Mouse (Mus musculus): Measurements from ENCODE around the gene Bbx.

Gene Bbx

DNA sequence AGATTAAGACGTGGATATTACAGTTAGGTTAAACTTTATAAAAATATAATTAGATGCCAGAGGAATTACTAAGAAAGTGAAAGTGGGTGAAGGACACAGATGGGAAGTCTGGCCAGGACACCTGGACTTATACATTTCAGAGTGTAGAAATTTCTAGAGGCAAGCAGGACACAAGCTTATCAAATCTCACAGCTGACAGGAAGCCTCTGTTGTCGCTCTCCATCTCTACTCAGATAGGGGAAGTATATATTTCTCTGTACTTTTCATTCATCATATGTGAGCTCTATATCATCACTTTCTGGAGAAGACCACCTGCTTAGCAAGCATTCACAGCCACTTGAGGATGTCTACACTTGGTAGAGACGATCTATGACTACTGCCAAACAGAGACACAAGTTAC, 113.9 kb downstream of the Bbx start:
- in situ Hi-C loops (cut with MboI) = no loop called here

DNA sequence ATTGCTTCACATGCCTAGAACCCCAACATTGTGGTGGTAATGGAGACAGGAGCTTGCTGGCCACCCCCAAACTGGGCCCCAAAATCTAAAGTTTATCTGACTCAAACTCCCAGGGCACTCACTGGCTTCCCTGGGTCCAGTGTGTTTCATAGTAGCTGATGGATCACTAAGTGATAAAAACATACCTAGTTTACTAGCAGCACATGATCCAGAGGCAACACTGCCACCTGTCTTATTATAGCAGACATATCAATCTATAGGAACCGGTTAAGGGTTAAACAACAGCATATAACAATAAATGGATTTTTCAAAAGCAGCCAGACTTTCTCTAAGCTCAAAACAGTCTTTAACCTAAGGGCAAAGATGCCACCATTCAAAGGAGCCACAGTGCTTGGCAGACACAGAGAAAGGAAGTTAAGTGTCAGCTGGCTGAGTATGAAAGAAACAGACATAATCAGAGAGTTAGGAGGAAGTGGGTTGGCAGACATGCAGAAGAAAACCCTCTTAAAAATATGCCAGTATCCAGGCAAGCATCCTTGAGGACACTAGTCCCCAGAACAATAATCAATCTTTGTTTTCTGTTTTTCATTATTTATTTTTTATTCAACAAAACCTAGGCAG, 116.7 kb downstream of the Bbx start:
- in situ Hi-C loops (cut with MboI) = no loop called here

DNA sequence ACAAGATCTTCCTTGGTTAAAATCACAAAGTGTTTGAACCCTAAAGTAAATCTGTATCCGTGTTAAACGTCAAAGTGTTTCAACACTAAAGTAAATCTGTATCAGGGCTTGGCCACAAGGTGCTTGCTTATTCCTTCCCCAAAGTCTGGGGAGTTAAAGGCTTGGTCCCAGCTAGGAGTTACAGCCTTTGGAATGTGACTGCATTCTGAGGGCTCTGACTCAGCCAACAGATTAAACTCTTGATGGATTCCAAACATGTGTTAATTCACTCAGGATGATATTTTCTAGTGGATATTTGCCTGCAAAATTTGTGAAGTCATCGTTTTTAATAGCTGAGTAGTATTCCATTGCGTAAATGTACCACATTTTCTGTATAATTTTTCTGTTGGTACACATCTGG, 120.6 kb downstream of the Bbx start:
- in situ Hi-C loops (cut with MboI) = no loop called here

DNA sequence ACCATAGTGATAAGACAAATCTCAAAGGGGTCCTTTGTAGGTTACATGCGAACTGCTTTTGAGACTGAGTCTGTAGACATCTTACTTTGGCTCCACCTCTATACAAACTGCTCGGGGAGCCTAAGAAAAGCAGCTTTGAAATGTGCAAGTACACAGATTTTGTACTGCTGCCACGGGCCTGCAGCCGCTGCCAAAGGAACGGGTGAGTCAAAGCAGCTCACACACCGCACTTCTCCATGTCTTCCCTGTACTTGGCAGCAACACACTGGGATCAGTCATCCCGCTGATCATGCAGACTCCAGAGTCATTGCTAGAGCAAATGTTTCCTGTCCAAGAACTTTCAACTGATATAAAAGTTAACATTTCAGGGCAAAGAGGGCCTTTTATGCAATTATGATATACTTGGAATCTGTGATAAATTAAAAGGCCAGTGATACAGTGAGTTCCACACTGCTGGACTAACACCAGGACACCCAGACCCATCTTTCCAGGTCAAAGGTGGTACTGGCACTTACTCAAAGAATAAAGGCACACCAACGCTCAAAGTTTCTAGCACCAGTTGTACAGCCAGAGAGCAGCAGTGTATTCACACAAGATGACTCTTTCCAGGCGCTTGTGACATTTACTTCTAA, 122.7 kb downstream of the Bbx start:
- in situ Hi-C loops (cut with MboI) = no loop called here

DNA sequence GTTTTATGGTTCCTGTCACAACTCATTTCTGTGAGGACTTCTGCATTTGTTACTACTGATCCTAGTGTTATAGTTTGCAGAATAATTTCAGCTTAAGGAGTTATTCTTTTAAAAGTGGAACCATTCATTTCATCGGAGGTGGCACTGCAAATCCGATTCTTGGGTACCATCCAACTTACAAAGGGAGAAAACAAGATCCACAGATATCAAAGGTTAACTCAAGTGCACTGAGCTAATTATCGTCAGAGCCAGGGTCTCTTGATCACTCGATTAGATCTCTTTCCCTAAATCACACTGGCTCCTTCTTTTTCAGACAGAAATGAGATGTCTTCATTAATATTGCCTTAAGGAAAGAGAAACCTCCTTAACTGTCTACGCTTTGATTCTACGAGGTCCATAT, 123.9 kb downstream of the Bbx start:
- in situ Hi-C loops (cut with MboI) = no loop called here

DNA sequence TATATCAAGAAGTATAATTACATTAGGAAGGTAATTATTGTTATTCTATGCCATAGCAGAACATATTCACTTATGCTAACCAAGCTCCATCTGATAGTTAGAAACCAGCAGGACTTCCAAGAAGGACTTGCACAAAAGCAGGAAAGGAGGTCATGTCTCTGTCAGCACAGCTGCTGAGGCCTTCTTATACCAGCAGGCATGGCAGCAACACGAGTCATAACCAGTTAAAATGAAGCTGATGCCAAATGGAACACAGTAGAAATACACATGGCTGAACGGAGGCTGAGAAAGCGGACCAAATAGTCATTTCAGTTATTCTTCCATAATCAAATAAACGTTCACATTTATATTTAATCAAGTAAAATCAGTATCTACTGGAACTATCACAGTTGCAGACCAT, 125.0 kb downstream of the Bbx start:
- in situ Hi-C loops (cut with MboI) = no loop called here

DNA sequence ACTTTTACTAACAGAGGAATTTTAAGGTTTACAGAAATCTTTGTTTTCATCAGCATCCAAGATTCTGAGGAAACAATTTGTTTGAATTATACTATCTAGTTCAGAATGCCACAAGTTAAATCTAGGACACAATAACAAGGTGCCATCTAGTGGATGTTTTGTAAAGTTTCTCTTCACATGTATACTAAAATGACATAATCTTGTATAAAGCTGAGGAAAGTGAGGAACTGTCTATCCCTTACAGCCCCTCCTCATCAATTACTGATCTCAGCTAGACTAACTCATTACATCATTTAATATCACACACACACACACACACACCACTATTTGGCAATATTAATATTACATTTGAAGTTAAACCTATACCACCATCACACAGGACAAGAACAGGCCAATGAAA, 125.5 kb downstream of the Bbx start:
- in situ Hi-C loops (cut with MboI) = no loop called here

DNA sequence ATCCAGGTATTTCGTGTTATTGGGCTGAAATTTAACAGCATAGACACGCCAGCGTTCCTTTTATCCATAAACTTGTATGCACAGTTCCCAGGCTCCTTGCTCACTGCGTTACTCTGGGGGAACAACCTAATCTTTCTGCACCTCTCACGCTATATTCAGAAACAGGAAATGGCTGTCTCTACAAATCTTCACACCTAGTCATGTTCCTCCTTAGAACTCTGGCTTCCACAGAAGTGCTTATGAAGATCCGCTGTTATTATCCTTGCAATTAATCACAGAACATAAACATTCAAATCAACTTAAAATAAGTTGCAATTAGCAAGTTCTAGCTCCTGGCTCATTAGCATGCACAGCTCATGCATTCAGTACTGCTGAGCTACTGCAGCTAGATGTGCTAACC, 127.0 kb downstream of the Bbx start:
- in situ Hi-C loops (cut with MboI) = no loop called here

DNA sequence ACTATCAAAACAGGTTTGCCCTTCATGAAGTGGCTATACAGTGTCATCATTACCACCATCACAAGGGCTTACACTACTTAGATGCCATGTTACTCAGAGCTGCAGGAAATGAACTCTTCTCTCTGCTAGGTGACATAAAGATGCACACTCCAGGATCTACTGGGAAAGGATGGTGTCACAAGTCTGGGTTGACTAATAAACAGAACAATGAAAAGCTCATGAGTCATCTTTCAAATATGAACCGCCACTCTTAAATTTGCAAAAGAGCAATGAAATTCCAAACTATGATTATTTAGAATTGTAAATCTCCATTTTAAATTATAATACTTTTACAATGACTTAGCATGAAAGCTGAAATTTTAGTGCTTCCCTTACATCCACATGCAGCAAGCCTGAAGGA, 129.6 kb downstream of the Bbx start:
- in situ Hi-C loops (cut with MboI) = no loop called here

DNA sequence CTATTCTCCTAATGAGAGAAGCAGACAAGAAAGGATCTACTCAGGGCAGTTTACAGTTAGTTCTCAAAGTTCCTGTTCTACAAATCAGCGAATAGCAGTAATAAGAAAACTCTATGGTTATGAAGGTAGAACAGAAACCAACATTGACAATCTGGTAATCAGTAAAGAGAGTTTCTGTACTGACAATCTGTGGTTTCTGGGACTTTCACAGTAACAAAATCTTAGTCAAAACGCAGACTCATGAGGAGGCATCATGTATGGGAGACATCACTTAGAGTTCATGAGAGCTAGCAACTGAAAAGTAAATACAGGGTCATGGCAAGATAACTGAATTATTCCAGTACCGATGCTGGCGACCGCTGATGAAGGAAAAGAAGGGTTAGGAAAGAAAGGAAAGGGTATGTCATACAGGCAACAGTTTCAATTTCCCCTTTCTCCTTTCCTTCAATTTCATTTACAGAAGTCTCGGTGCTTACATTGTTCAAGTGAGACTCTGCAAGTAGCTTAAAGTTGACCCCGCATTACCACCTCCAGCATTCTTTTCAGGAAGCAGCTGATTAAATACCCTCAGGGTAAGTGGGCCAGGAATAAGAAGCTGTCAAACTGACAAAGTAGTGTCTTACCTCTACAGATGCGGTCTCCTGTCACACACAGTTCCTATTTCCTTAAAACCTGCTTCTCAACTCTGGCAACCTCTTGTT, 133.3 kb downstream of the Bbx start:
- in situ Hi-C loops (cut with MboI) = no loop called here

DNA sequence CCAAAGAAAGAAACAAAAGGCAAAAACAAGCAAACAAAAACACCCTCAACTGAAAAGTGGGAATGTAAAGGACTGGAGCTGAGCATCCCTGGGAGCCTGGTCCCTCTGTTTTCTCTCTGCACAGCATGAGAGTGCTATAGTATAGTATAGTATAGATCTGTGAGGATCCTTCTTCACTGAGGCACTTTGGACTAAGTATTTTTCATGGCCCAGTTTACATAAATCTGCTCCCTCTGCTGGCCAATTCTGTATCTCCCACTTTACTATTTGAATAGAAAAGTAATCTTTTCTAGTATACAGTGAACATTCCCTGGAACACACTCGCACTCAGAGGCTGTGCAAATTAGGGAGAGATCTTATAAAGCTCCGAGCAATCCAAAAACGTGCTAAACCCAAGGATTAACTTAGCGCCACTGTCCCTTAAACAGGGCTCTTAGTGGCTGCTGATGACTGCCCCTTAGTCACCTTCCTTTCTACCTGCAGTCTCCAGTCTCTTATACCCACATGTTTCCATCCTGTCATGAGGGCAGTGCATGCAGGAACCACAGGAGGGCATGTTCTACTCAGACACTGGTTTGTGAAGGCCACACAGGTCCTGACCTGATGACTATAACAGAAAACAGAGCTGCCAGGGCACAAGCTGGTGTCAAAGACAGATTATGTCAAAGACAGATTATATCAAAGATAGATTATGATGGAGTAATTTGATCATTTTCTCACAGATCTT, 138.5 kb downstream of the Bbx start:
- in situ Hi-C loops (cut with MboI) = no loop called here

DNA sequence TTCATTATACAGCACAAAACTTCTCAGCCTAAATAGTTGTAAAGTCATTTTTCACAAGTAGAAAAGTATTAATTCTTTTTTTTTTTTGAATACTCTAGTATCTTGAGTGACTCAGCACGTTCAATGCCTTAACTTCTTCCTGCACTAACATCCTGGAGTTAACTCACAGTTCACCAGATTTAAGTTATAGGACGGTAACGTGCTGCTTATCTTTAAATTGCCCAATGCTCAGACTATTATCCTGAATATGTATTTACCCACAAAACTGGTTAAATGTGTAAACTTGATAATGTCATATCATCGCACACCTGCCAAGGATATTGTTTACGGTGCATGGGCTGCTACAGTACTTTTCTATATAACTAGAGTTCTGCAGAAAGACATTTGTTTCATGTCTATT, 139.4 kb downstream of the Bbx start:
- in situ Hi-C loops (cut with MboI) = no loop called here

DNA sequence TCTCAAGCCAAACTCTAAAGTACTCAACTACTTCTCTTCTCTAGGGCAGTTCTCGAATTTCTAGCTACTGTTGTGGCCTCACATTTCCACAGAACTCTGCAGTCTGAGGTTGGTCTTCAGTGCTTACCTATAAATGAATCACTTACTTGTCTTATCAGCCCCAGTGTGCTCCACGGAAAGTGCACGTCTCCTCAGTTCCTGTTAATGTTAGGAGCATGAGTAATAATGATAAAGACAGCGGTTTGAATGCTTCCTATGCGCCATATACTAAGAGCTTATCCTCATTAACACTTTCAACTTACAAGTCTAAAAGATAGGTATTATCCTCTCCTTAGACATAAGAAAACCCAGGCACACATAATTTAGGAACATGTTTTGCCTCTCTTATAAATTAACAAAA, 142.4 kb downstream of the Bbx start:
- in situ Hi-C loops (cut with MboI) = no loop called here

DNA sequence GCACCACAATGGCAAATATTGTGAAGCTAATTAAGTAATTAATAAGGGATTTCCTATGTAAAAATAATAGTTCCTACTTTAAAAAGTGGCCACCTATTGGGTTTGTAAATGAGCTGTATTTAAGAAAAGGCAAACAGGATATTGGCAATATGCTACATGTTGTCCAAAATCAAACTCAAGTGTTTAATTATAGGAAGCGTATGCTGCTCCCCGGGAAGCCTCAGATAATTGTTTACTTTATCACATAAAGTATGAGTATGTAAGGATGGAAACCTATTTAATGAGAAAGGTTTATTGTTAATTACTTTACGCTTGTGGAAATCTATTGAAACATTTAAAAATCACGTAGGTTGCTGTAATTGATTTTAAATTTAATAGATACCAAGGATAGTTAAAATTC, 159.4 kb downstream of the Bbx start:
- in situ Hi-C loops (cut with MboI) = no loop called here

DNA sequence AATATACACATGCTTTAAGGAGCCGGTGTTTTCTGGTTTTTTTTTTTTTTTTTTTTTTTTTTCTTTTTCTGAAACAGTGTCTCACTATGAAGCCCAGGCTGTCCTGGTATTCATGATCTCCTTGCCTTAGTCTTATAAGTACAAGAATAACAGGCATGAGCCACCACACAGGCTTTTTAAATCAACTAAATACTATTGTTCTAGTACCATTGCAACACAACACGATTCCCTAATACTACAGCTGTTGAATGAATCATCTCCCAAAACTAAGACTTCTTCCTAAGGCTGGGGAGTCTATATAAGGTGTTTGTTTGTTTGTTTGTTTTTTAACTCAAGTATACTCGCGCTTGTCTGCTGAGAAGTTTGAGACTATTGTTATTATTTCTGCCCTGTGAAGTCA, 169.5 kb downstream of the Bbx start:
- in situ Hi-C loops (cut with MboI) = no loop called here

DNA sequence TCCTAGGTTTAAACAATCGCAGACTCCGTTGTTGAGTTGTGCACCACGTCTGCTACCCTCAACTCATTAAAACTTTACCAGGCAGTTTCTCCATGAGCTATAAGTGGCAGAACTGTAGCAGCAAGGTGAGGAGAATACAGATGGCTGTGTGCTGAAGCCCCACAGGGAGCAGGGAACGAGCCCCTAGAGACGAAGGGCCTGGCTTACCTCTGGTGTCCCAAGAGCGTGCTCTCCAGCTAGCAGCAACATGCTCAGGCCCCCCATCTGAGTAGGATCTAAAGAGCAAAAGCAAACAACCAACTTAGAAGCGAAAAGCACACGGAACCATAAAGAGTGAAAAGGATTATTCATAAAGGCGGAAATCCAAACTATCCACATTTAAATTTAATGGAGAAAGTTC, 170.0 kb downstream of the Bbx start:
- in situ Hi-C loops (cut with MboI) = no loop called here

DNA sequence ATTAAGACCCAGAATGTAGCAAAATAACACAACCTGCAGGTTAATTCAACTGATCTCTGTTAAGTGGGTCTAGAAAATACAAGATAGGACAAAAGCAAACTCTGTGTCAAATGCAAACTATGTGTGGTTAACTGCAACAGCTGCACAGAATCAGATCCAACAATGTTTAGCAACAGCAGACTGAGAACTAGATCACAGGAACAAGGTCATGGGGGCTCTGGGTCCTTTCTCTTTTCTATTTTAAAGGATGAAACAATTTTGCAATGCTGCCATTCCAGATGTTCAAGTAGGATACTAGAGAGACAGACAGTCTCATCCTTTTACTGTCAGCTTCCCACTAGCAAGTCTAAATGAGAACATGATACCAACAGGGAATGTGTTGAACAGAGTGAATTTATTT, 170.4 kb downstream of the Bbx start:
- in situ Hi-C loops (cut with MboI) = no loop called here

DNA sequence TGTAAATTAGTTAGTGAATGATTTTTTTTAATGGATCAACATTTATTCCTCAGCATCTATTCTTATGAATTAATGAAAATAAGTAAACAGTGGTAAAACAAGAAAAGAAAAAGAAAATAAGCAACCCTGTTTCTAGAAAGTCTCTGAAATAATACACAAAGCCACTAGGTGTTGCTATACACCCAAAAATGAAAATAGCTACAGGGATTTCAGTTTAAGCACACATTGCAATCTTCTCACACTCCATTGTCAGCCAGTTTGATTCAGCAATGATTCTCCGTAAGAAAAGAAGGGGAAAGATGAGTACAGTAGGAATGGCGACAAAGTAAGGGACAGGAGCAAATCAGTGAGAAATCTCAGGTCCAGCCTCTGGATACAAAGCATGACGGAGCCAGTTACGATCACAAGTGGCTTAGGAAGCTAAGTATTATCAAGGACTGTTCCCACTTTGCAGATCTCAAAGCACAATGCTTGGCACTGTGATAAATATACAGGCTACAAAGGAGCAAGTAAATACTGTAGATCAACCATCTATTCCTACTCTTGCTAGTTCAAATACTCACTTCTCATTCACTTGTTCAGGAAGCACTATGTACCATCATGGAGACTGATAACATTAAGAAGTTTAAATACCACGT, 177.5 kb downstream of the Bbx start:
- in situ Hi-C loops (cut with MboI) = no loop called here

DNA sequence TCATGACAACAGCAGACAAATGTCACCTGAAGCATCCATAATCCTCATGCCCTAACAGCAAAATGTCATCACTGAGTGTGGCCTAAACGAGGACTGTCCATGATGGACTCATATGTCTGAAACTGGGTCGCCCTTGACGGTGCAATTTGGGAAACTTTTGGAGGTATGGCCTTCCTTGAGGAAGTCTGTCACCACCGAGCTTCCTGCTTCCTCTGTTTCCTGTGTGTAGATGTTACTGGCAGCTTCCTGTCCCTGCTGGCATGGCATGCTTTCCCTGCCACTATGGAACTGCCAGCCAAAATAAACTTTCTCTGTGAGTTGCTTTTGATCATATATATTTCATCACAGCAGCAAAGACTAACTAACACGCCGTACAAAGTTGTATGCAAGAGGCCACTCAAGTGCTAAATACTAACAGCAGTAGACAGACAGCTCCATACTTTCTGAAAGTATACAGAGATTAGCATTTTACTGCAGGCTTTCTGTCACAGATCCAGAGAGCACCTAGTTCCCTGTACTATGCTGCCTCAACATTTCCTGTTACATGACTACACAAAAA, 180.7 kb downstream of the Bbx start:
- in situ Hi-C loops (cut with MboI) = no loop called here

DNA sequence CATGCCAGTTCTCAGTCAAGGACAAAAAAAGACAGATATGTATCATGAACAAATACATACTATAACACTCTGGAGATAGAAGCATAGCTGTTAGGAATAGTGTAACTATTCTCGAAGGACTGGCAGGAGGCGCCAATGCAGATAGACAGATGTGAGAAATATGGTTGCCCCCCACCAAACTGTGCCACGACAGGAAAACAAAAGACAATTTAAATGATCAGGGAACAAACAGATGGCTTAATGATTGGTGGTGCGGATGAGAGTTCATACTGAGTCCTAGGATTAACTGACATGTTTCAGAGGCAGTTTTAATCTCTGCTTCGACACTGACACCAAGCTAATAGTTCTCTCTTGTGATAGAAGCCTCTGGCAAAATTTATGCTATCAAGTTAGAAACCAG, 181.7 kb downstream of the Bbx start:
- in situ Hi-C loops (cut with MboI) = no loop called here

DNA sequence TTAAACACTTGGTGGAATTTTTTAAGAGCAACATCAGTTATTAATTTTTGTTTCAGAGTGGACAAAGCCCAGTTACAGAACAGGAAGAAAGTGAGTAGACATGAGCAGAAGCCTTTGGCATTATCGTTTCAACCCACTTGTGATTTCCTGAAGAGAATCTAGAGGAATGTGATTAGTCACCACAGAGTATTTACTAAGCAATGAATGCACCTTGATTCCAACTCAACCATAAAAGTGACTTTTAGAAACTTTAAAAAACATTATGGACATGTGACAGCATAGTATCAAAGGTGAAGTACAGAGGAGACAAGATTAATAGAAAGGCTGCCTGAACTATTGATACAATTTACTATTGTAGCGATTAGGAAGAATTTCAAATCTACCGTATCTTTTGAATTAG, 183.2 kb downstream of the Bbx start:
- in situ Hi-C loops (cut with MboI) = no loop called here

DNA sequence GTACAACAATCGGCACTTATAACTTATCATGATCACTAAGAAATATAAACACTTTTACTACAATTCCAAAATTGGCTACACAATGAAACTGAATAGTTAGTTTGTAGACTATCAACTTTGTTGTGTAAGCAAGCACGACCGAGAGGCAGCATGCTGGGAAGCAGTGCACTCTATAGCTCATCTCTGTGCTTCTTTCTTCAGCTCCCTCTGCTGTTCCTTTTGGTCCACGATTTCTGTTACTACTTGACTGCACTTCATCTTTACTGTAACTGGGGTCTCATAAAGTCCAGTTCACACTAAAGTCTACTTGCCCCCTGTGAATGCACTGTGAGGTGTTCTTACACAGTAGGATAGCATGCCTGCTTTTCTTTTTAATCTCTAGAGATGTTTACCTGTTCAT, 189.7 kb downstream of the Bbx start:
- in situ Hi-C loops (cut with MboI) = no loop called here
